Mouse (Mus musculus): ENCODE results near the gene Ipmk.

GRCm38 (mm10) chr10:71328382-71328781 lies 19.2 kb upstream of the Ipmk start:
- TF ChIP-seq CHD2 (IDR thresholded peaks at IDR 0.05; ENCODE audit: low read depth, low read length) (no peak), MAFK (IDR thresholded peaks at IDR 0.05; ENCODE audit: insufficient read depth, low read depth, low read length) (no peak)

Data from ES-E14 (cell line).